Mouse (Mus musculus) left cerebral cortex, postnatal 14 days (tissue): ENCODE data around the gene Srpk1. TPM values are rescaled to one million over a fixed set of nuclear protein-coding genes. Genes with fewer than 3 reads are reported as not detected.

ENCODE experiments used
- DNase-seq, 2 experiments: peaks; one replicate each; pipeline ENCODE4 v3.0.0; 2021 to 2022; ENCODE audit warnings: low spot score in 2 of 2, mixed read lengths in 1 of 2
- intact Hi-C: fragments of 180-260 bp; cut with DNase I; formaldehyde crosslinking; loops from one replicate; pipeline ENCODE4 v1.15.1; 2025
- long read RNA-seq, 2 experiments: library from polyadenylated mRNA; stranded (forward); transcript quantifications; one replicate each; pipeline ENCODE4 v2.0.0; 2021
- total RNA-seq, 2 experiments: library from RNA; stranded (reverse); gene quantifications; 2 replicates each; pipeline ENCODE4 v1.2.3; 2021

Gene Srpk1
- 100 to 1,000 TPM; 109 to 110 TPM for total RNA-seq
- long read RNA-seq, experiment 1, full-length matches to known transcripts = 51 of 71 reads
- long read RNA-seq, experiment 1, partial matches to known transcripts = 5 of 71 reads
- long read RNA-seq, experiment 1, other reads (novel, unspliced or antisense) = 15 of 71 reads
- long read RNA-seq, experiment 2, full-length matches to known transcripts = 59 of 78 reads
- long read RNA-seq, experiment 2, partial matches to known transcripts = 6 of 78 reads
- long read RNA-seq, experiment 2, other reads (novel, unspliced or antisense) = 13 of 78 reads

- DNase-seq = peak; percentile 86 to 91
- intact Hi-C loops = no loop called here
Observed at GRCm38 (mm10) chr17:28622300-28622759, at the start of gene Srpk1. TSS of gene Srpk1 (minus strand) at chr17:28622709.

GRCm38 (mm10) chr17:28659564-28659963 is 37.1 kb upstream of the Srpk1 start:
- DNase-seq = no peak
- intact Hi-C loops = no loop called here

- DNase-seq = peak in 1 of 2 experiments; percentile 25
- intact Hi-C loops = no loop called here
Observed at GRCm38 (mm10) chr17:28657936-28658335, 35.4 kb upstream of the Srpk1 start.

GRCm38 (mm10) chr17:28650268-28650667 is 27.8 kb upstream of the Srpk1 start:
- DNase-seq = no peak
- intact Hi-C loops = no loop called here

- intact Hi-C loops = loop anchor here (1.0 kb wide), 1 partner anchor 53 kb away; no protein-coding TSS in a partner anchor
- peak; percentile 66 to 73 for DNase-seq
Observed at GRCm38 (mm10) chr17:28648607-28649370, 26.3 kb upstream of the Srpk1 start.

- intact Hi-C loops = no loop called here
- DNase-seq = no peak
Observed at GRCm38 (mm10) chr17:28646221-28646620, 23.7 kb upstream of the Srpk1 start.

- intact Hi-C loops = no loop called here
- no peak for DNase-seq
Observed at GRCm38 (mm10) chr17:28644112-28644511, 21.6 kb upstream of the Srpk1 start.

- intact Hi-C loops = no loop called here
- no peak for DNase-seq
Observed at GRCm38 (mm10) chr17:28643697-28644096, 21.2 kb upstream of the Srpk1 start.

- intact Hi-C loops = no loop called here
- no peak for DNase-seq
Observed at GRCm38 (mm10) chr17:28640113-28640512, 17.6 kb upstream of the Srpk1 start.

- DNase-seq = peak; percentile 79 to 80
- intact Hi-C loops = no loop called here
Observed at GRCm38 (mm10) chr17:28637711-28638690, 15.5 kb upstream of the Srpk1 start.

GRCm38 (mm10) chr17:28635842-28636241 is 13.3 kb upstream of the Srpk1 start:
- no peak for DNase-seq
- intact Hi-C loops = no loop called here

GRCm38 (mm10) chr17:28629125-28629524 is 6.6 kb upstream of the Srpk1 start:
- DNase-seq = no peak
- intact Hi-C loops = no loop called here

GRCm38 (mm10) chr17:28628248-28629124 is 6.0 kb upstream of the Srpk1 start:
- DNase-seq = no peak
- intact Hi-C loops = no loop called here

- intact Hi-C loops = no loop called here
- DNase-seq = peak; percentile 53 to 58
Observed at GRCm38 (mm10) chr17:28626937-28627336, 4.4 kb upstream of the Srpk1 start.

- DNase-seq = no peak
- intact Hi-C loops = no loop called here
Observed at GRCm38 (mm10) chr17:28625327-28625726, 2.8 kb upstream of the Srpk1 start.

GRCm38 (mm10) chr17:28624841-28625240 is 2.3 kb upstream of the Srpk1 start:
- DNase-seq = no peak
- intact Hi-C loops = no loop called here

GRCm38 (mm10) chr17:28621381-28622299 is 869 bp downstream of the Srpk1 start:
- intact Hi-C loops = no loop called here
- DNase-seq = peak in 1 of 2 experiments; percentile 55

- intact Hi-C loops = no loop called here
- DNase-seq = no peak
Observed at GRCm38 (mm10) chr17:28618775-28619174, 3.7 kb downstream of the Srpk1 start.
